Mouse (Mus musculus): ENCODE data around the gene Cxcl12. TPM values are rescaled to one million over a fixed set of nuclear protein-coding genes. Genes with fewer than 3 reads are reported as not detected.

Gene Cxcl12
- polyA plus RNA-seq, 2 experiments: 41.3 to 43.6 TPM

GRCm38 (mm10) chr6:117175113-117175793 is 6.9 kb downstream of the Cxcl12 start:
- DNase-seq (ENCODE audit: low read depth in 3 of 3, low spot score in 3 of 3): no peak
- H3K4me1 ChIP-seq (replicated peaks; ENCODE audit: control insufficient read depth in 2 of 2, insufficient read depth in 2 of 2, low read length in 1 of 2): peaks cover 0 to 8% of the 10 kb centered on the region in 2 experiments; a peak in 2 of 4 replicates
- no peak overlapping the region for H3K27ac ChIP-seq
- no peaks in the 10 kb centered on the region for H3K9me3 ChIP-seq (ENCODE audit: control insufficient read depth, low read length)
- H3K36me3 ChIP-seq (replicated peaks; ENCODE audit: control insufficient read depth, insufficient read depth, low read depth): no peaks in the 10 kb centered on the region
- no peaks in the 10 kb centered on the region for H3K27me3 ChIP-seq (ENCODE audit: control insufficient read depth, insufficient read depth, low read length)
- no peak overlapping the region for H3K4me2 ChIP-seq (ENCODE audit: low read depth)
- H3K9ac ChIP-seq (replicated peaks): no peak overlapping the region
- 44% methylated on average over 2 of the region's 2 CpGs for WGBS (ENCODE audit: insufficient replicate concordance)
- no peak overlapping the region for H3K4me3 ChIP-seq (ENCODE audit: insufficient read depth in 1 of 2, low read depth in 2 of 2, low read length in 2 of 2)
- no peak for ATAC-seq (ENCODE audit: insufficient read depth)
- TF ChIP-seq EP300 (IDR thresholded peaks at IDR 0.05; ENCODE audit: low read depth) (no peak), CTCF (IDR thresholded peaks at IDR 0.05; ENCODE audit: low read depth) (no peak)

- Histone ChIP-seq H3K27ac (no peak overlapping the region), H3K4me1 (replicated peaks; ENCODE audit: control insufficient read depth in 2 of 2, insufficient read depth in 2 of 2, low read length in 1 of 2) (peaks cover 0 to 8% of the 10 kb centered on the region in 2 experiments; a peak in 2 of 4 replicates), H3K27me3 (ENCODE audit: control insufficient read depth, insufficient read depth, low read length) (no peaks in the 10 kb centered on the region), H3K9ac (replicated peaks) (no peak overlapping the region), H3K36me3 (replicated peaks; ENCODE audit: control insufficient read depth, insufficient read depth, low read depth) (no peaks in the 10 kb centered on the region), H3K4me2 (ENCODE audit: low read depth) (no peak overlapping the region), H3K4me3 (ENCODE audit: insufficient read depth in 1 of 2, low read depth in 2 of 2, low read length in 2 of 2) (no peak overlapping the region), H3K9me3 (ENCODE audit: control insufficient read depth, low read length) (no peaks in the 10 kb centered on the region)
- no peak for ATAC-seq (ENCODE audit: insufficient read depth)
- WGBS (ENCODE audit: insufficient replicate concordance): 21% methylated on average over 5 of the region's 5 CpGs
- DNase-seq (ENCODE audit: low read depth in 3 of 3, low spot score in 3 of 3): no peak
- TF ChIP-seq CTCF (IDR thresholded peaks at IDR 0.05; ENCODE audit: low read depth) (peak; percentile 21), EP300 (IDR thresholded peaks at IDR 0.05; ENCODE audit: low read depth) (no peak)
Observed at GRCm38 (mm10) chr6:117176406-117176805, 8.1 kb downstream of the Cxcl12 start.

- TF ChIP-seq EP300 (IDR thresholded peaks at IDR 0.05; ENCODE audit: low read depth) (no peak), CTCF (IDR thresholded peaks at IDR 0.05; ENCODE audit: low read depth) (no peak)
- H3K4me3 ChIP-seq (ENCODE audit: insufficient read depth in 1 of 2, low read depth in 2 of 2, low read length in 2 of 2): no peak overlapping the region
- H3K9ac ChIP-seq (replicated peaks): no peak overlapping the region
- DNase-seq (ENCODE audit: low read depth in 3 of 3, low spot score in 3 of 3) (no peak), ATAC-seq (ENCODE audit: insufficient read depth) (no peak)
- H3K36me3 ChIP-seq (replicated peaks; ENCODE audit: control insufficient read depth, insufficient read depth, low read depth): no peaks in the 10 kb centered on the region
- no peaks in the 10 kb centered on the region for H3K27me3 ChIP-seq (ENCODE audit: control insufficient read depth, insufficient read depth, low read length)
- H3K4me1 ChIP-seq (replicated peaks; ENCODE audit: control insufficient read depth in 2 of 2, insufficient read depth in 2 of 2, low read length in 1 of 2): no peaks in the 10 kb centered on the region
- no peak overlapping the region for H3K27ac ChIP-seq
- no peak overlapping the region for H3K4me2 ChIP-seq (ENCODE audit: low read depth)
- H3K9me3 ChIP-seq (ENCODE audit: control insufficient read depth, low read length): no peaks in the 10 kb centered on the region
- WGBS (ENCODE audit: insufficient replicate concordance): 36% methylated on average over 6 of the region's 6 CpGs
Observed at GRCm38 (mm10) chr6:117180303-117180702, 12.0 kb downstream of the Cxcl12 start.

- H3K36me3 ChIP-seq (replicated peaks; ENCODE audit: control insufficient read depth, insufficient read depth, low read depth): no peaks in the 10 kb centered on the region
- H3K9ac ChIP-seq (replicated peaks): no peak overlapping the region
- ATAC-seq (ENCODE audit: insufficient read depth): no peak
- H3K9me3 ChIP-seq (ENCODE audit: control insufficient read depth, low read length): no peaks in the 10 kb centered on the region
- H3K27me3 ChIP-seq (ENCODE audit: control insufficient read depth, insufficient read depth, low read length): no peaks in the 10 kb centered on the region
- H3K27ac ChIP-seq: no peak overlapping the region
- no peak for DNase-seq (ENCODE audit: low read depth in 3 of 3, low spot score in 3 of 3)
- H3K4me2 ChIP-seq (ENCODE audit: low read depth): no peak overlapping the region
- no peak overlapping the region for H3K4me3 ChIP-seq (ENCODE audit: insufficient read depth in 1 of 2, low read depth in 2 of 2, low read length in 2 of 2)
- 55% methylated on average over 4 of the region's 4 CpGs for WGBS (ENCODE audit: insufficient replicate concordance)
- TF ChIP-seq EP300 (IDR thresholded peaks at IDR 0.05; ENCODE audit: low read depth) (no peak), CTCF (IDR thresholded peaks at IDR 0.05; ENCODE audit: low read depth) (no peak)
- no peaks in the 10 kb centered on the region for H3K4me1 ChIP-seq (replicated peaks; ENCODE audit: control insufficient read depth in 2 of 2, insufficient read depth in 2 of 2, low read length in 1 of 2)
Observed at GRCm38 (mm10) chr6:117185381-117185780, 17.0 kb downstream of the Cxcl12 start.

- WGBS (ENCODE audit: insufficient replicate concordance): 59% methylated on average over 3 of the region's 3 CpGs
- no peak overlapping the region for H3K4me3 ChIP-seq (ENCODE audit: insufficient read depth in 1 of 2, low read depth in 2 of 2, low read length in 2 of 2)
- no peaks in the 10 kb centered on the region for H3K4me1 ChIP-seq (replicated peaks; ENCODE audit: control insufficient read depth in 2 of 2, insufficient read depth in 2 of 2, low read length in 1 of 2)
- no peaks in the 10 kb centered on the region for H3K36me3 ChIP-seq (replicated peaks; ENCODE audit: control insufficient read depth, insufficient read depth, low read depth)
- DNase-seq (ENCODE audit: low read depth in 3 of 3, low spot score in 3 of 3): no peak
- no peak overlapping the region for H3K4me2 ChIP-seq (ENCODE audit: low read depth)
- H3K9me3 ChIP-seq (ENCODE audit: control insufficient read depth, low read length): no peaks in the 10 kb centered on the region
- no peak for TF ChIP-seq CTCF (IDR thresholded peaks at IDR 0.05; ENCODE audit: low read depth)
- TF ChIP-seq EP300 (IDR thresholded peaks at IDR 0.05; ENCODE audit: low read depth): no peak
- no peak overlapping the region for H3K9ac ChIP-seq (replicated peaks)
- H3K27ac ChIP-seq: no peak overlapping the region
- ATAC-seq (ENCODE audit: insufficient read depth): no peak
- no peaks in the 10 kb centered on the region for H3K27me3 ChIP-seq (ENCODE audit: control insufficient read depth, insufficient read depth, low read length)
Observed at GRCm38 (mm10) chr6:117190453-117190852, 22.1 kb downstream of the Cxcl12 start.
